Mouse (Mus musculus) megakaryocyte, embryonic 14.5 days (primary cell): Measurements from ENCODE around the gene Mad1l1. TPM values are rescaled to one million over a fixed set of nuclear protein-coding genes. Genes with fewer than 3 reads are reported as not detected.

Source experiments
- H3K27me3 ChIP-seq: replicated peaks from 2 replicates; pipeline ENCODE3; 2012; ENCODE audit warnings: inconsistent platforms
- H3K36me3 ChIP-seq: replicated peaks from 2 replicates; pipeline ENCODE3; 2012; ENCODE audit warnings: low read length, inconsistent platforms, mixed read lengths
- H3K4me1 ChIP-seq: 2 replicates; pipeline ENCODE4 v1.6.1; 2012; ENCODE audit warnings: inconsistent platforms
- H3K4me3 ChIP-seq: replicated peaks from 2 replicates; pipeline ENCODE3; 2012; ENCODE audit warnings: moderate library complexity, mild to moderate bottlenecking, inconsistent platforms
- H3K9me3 ChIP-seq: 2 replicates; pipeline ENCODE4 v1.6.1; 2012; ENCODE audit warnings: inconsistent platforms
- FLI1 ChIP-seq: IDR thresholded peaks from 2 replicates; pipeline ENCODE4 v1.6.1; 2012; ENCODE audit warnings: low read length, inconsistent platforms, mixed read lengths
- GATA1 ChIP-seq: IDR thresholded peaks from 3 replicates; pipeline ENCODE4 v1.6.1; 2012; ENCODE audit warnings: mixed read lengths, low read length, inconsistent platforms, borderline replicate concordance
- polyA plus RNA-seq: library from polyadenylated mRNA; stranded (reverse); fragments of >175 nt; gene quantifications from 2 replicates; pipeline ENCODE4 v1.2.3, GENCODE M21; 2012; ENCODE audit warnings: low replicate concordance; ENCODE audit not compliant: insufficient read depth

Mad1l1 gene
- polyA plus RNA-seq, 1 experiment = 10.3 TPM

DNA sequence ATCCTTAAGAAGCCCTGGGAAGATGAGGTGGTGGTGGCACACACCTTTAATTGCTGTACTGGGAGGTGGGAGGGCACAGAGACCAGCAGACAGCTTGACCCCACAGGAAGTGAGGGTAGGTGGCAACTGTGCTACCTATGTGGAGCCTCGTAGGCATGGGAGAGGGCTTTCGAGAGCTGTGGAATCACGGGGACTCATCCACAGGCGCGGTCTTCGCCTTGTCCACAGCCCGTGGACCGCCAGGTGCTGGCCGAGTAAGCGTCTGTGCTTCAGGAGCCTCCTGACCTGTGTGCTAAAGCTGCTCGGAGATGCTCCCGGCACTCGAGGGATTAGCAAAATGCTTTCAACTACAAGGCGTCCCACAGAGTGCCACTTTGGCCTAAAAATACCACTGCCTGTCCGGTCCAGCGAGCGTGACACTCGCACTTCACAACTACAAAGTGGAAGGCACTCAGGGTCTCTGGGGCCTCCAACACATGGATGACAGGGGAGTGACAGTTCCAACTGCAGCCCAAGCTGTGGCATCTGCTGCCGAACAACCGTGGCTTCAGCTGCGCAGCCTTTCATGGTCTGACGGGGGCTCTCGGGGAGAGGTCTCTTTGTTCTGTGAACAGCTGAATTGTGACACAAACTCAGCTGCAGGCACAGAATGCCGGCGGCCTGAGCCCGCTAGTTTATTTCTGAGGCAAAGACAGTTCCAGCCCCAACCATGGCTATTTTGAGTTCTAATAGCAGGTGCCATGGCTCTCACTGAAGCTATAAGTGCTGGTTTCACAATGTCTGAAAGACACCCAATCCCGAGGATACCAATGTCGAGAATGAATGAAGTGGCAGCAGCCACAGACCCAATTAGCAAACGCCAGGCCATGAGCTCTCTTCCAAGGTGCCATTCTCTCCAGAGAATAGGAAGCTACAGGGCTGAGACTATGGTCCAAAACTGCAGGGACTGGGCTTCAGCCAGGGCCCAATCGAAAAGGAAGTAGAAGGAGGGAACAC is 57.3 kb downstream of the Mad1l1 start:
- Histone ChIP-seq H3K4me1 (peaks cover 57% of the 10 kb centered on the region), H3K27me3 (no peaks in the 10 kb centered on the region), H3K36me3 (peaks cover 46% of the 10 kb centered on the region), H3K9me3 (no peaks in the 10 kb centered on the region), H3K4me3 (no peak overlapping the region)
- TF ChIP-seq GATA1 (no peak), FLI1 (no peak)

- Histone ChIP-seq H3K27me3 (no peaks in the 10 kb centered on the region), H3K4me3 (no peak overlapping the region), H3K4me1 (peaks cover 48% of the 10 kb centered on the region), H3K9me3 (no peaks in the 10 kb centered on the region), H3K36me3 (peaks cover 57% of the 10 kb centered on the region)
- TF ChIP-seq GATA1 (no peak), FLI1 (no peak)
These were observed 59.0 kb downstream of the Mad1l1 start for GRCm38 (mm10) chr5:140262401-140262800.

GRCm38 (mm10) chr5:140261313-140261712 is 60.0 kb downstream of the Mad1l1 start:
- Histone ChIP-seq H3K4me3 (no peak overlapping the region), H3K4me1 (peaks cover 43% of the 10 kb centered on the region), H3K36me3 (peaks cover 64% of the 10 kb centered on the region), H3K27me3 (no peaks in the 10 kb centered on the region), H3K9me3 (no peaks in the 10 kb centered on the region)
- TF ChIP-seq GATA1 = no peak
- TF ChIP-seq FLI1 = no peak

DNA sequence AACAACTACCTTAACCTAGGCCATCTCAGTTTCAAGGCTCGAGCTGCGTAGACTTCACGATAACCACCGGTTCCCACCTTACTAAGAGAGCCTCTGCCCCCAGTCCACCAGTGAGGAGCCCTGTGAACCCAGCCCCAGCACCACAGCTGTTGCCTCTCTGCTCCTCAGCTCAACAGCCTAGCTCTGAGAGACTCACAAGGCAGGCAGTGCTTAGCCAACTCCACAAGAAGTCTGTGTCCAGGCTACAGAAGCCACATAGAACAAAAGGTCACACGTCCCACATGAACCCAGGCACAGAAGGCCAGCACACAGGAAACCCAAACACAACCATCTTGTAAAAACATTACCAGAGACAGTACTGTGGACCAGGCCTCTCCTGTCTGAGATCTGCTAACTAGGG is 62.7 kb downstream of the Mad1l1 start:
- H3K9me3 ChIP-seq = no peaks in the 10 kb centered on the region
- no peaks in the 10 kb centered on the region for H3K27me3 ChIP-seq
- peaks cover 79% of the 10 kb centered on the region for H3K36me3 ChIP-seq
- peaks cover 21% of the 10 kb centered on the region for H3K4me1 ChIP-seq
- TF ChIP-seq FLI1 (no peak), GATA1 (no peak)
- no peak overlapping the region for H3K4me3 ChIP-seq

- H3K27me3 ChIP-seq = no peaks in the 10 kb centered on the region
- TF ChIP-seq GATA1 = no peak
- no peak for TF ChIP-seq FLI1
- H3K4me3 ChIP-seq = no peak overlapping the region
- H3K4me1 ChIP-seq = peaks cover 19% of the 10 kb centered on the region; the same call in 1 of the 2 replicates
- H3K9me3 ChIP-seq = no peaks in the 10 kb centered on the region
- H3K36me3 ChIP-seq = peaks cover 83% of the 10 kb centered on the region
These were observed 63.3 kb downstream of the Mad1l1 start for GRCm38 (mm10) chr5:140258035-140258434.

- Histone ChIP-seq H3K36me3 (peaks cover 85% of the 10 kb centered on the region), H3K27me3 (no peaks in the 10 kb centered on the region), H3K4me3 (no peak overlapping the region), H3K9me3 (no peaks in the 10 kb centered on the region), H3K4me1 (peaks cover 16% of the 10 kb centered on the region; the same call in 1 of the 2 replicates)
- no peak for TF ChIP-seq GATA1
- TF ChIP-seq FLI1 = no peak
These were observed 63.9 kb downstream of the Mad1l1 start for GRCm38 (mm10) chr5:140257439-140257838.

DNA sequence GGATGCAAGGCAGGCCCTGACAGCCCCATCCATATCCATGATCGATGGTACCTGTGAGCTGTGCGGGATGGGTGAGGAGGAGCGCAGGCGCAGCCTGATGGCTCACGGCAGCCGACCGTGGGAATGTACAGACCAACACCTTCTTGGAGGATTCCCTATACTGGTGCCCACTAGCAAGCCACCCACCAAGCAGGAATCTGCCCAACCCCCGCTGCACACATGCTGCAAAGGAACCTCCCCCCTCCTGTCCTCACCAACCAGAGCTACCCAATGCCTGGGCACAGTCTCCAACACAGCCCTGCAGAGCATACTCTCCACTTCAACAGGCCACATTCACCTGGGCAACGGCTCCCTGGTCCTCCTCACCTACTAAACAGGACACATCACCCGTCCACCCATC is 64.7 kb downstream of the Mad1l1 start:
- Histone ChIP-seq H3K4me3 (no peak overlapping the region), H3K27me3 (no peaks in the 10 kb centered on the region), H3K36me3 (peaks cover 86% of the 10 kb centered on the region), H3K4me1 (peaks cover 16% of the 10 kb centered on the region; the same call in 1 of the 2 replicates), H3K9me3 (no peaks in the 10 kb centered on the region)
- TF ChIP-seq FLI1 (no peak), GATA1 (no peak)

DNA sequence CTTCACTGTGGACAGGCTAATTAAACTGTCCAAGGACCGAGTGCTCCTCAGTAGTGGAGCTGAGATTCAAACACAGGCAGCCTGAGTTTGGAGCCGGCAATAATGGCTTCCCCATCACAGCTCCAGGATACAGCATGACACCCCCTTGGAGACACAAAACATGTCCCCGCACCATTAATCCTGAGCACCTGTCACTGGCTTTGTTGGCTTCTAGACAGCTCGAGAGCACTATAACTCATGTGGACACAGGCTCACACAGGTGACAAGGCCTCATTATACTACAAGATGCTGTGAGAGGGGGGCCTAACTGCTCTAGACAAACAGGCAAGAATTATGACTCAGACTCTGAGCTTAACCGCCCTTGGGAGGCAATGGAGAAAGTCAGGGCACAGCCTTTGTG is 66.1 kb downstream of the Mad1l1 start:
- H3K4me1 ChIP-seq = peaks cover 25% of the 10 kb centered on the region
- H3K9me3 ChIP-seq = no peaks in the 10 kb centered on the region
- TF ChIP-seq GATA1 (no peak), FLI1 (no peak)
- H3K4me3 ChIP-seq = no peak overlapping the region
- H3K27me3 ChIP-seq = no peaks in the 10 kb centered on the region
- H3K36me3 ChIP-seq = peaks cover 76% of the 10 kb centered on the region

GRCm38 (mm10) chr5:140254656-140255055 is 66.7 kb downstream of the Mad1l1 start:
- H3K9me3 ChIP-seq = no peaks in the 10 kb centered on the region
- no peaks in the 10 kb centered on the region for H3K27me3 ChIP-seq
- no peak for TF ChIP-seq GATA1
- TF ChIP-seq FLI1 = no peak
- H3K36me3 ChIP-seq = peaks cover 73% of the 10 kb centered on the region
- H3K4me1 ChIP-seq = peaks cover 31% of the 10 kb centered on the region
- no peak overlapping the region for H3K4me3 ChIP-seq

DNA sequence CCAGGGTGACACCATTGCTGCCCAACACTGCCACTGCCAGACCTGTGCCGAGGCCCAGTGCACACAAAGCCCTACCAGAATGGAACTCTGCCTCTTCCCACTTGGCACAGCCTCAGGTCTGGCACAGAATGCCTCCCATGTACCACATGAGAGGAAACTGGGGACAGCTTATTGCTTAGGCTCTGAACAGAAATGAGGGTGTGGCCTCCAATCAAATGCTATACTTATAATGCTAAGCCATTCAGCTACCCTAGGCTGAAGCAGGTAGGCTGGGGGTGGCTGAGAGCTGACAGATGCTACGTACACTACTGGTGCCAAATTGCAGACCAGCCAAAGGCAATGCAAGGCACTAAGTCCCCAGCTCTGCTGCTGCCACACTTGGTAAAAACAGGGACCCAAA is 69.4 kb downstream of the Mad1l1 start:
- Histone ChIP-seq H3K9me3 (no peaks in the 10 kb centered on the region), H3K4me1 (peaks cover 57% of the 10 kb centered on the region), H3K36me3 (peaks cover 52% of the 10 kb centered on the region), H3K27me3 (no peaks in the 10 kb centered on the region), H3K4me3 (peak overlapping the region; percentile 4)
- TF ChIP-seq GATA1 (no peak), FLI1 (no peak)
